Mouse (Mus musculus) forebrain, embryonic 14.5 days (tissue): ENCODE measurements around the gene Creb5. TPM values are rescaled to one million over a fixed set of nuclear protein-coding genes. Genes with fewer than 3 reads are reported as not detected.

Source experiments
- ATAC-seq: fragments of 200-750 bp; cut with Nextera tagmentation; 2 replicates; pipeline ENCODE4 v1.8.0; 2017; ENCODE audit warnings: mild to moderate bottlenecking, moderate library complexity
- DNase-seq: peaks from one replicate; pipeline ENCODE4 v3.0.0-alpha.2; 2015; ENCODE audit warnings: low spot score
- H3K27ac ChIP-seq: fragments of 300-500 bp; sonication (generic); 2 replicates; pipeline ENCODE4 v1.5.1; 2014; ENCODE audit warnings: low read depth, mild to moderate bottlenecking, control low read depth, low read length, moderate library complexity
- H3K27me3 ChIP-seq: fragments of 300-500 bp; sonication (generic); replicated peaks from 2 replicates; pipeline ENCODE4 v1.6.1; 2014; ENCODE audit warnings: low read length, control low read depth, mixed read lengths; ENCODE audit not compliant: control insufficient read depth, insufficient read depth
- H3K36me3 ChIP-seq: fragments of 300-500 bp; sonication (generic); 2 replicates; pipeline ENCODE4 v1.6.1; 2014; ENCODE audit warnings: low read length, control low read depth; ENCODE audit not compliant: control insufficient read depth, insufficient read depth
- H3K4me1 ChIP-seq: fragments of 300-500 bp; sonication (generic); 2 replicates; pipeline ENCODE4 v1.6.1; 2014; ENCODE audit warnings: antibody characterized with exemption, low read length, control low read depth; ENCODE audit not compliant: control insufficient read depth, insufficient read depth
- H3K4me2 ChIP-seq: fragments of 300-500 bp; sonication (generic); 2 replicates; pipeline ENCODE4 v1.6.1; 2014; ENCODE audit warnings: mild to moderate bottlenecking, control low read depth, low read length
- H3K4me3 ChIP-seq: fragments of 300-500 bp; sonication (generic); 2 replicates; pipeline ENCODE4 v1.5.1; 2014; ENCODE audit warnings: low read depth, low read length, control low read depth
- H3K9ac ChIP-seq: fragments of 300-500 bp; sonication (generic); 2 replicates; pipeline ENCODE4 v1.6.1; 2014; ENCODE audit warnings: mild to moderate bottlenecking, low read length, control low read depth, moderate library complexity
- H3K9me3 ChIP-seq: fragments of 300-500 bp; sonication (generic); replicated peaks from 2 replicates; pipeline ENCODE4 v1.6.1; 2016; ENCODE audit warnings: low read length, control low read depth, mixed read lengths; ENCODE audit not compliant: control insufficient read depth
- WGBS: fragments of 180-500 bp; shearing (Covaris S2); extraction: QIAGEN DNeasy Blood & Tissue Kit; methylation state at CpG from one replicate; pipeline ENCODE4 v1.1.7; 2014; 5-methylcytosine and 5-hydroxymethylcytosine counted together
- polyA plus RNA-seq: library from polyadenylated mRNA; unstranded; fragments of >200 nt; fragmentation: Nextera tagmentation; extraction: Ambion mirVana; gene quantifications from 2 replicates; pipeline ENCODE4 v1.2.1, GENCODE M21; 2014

The Creb5 gene
- polyA plus RNA-seq, 1 experiment from 2014 or later: 8.5 TPM

DNA sequence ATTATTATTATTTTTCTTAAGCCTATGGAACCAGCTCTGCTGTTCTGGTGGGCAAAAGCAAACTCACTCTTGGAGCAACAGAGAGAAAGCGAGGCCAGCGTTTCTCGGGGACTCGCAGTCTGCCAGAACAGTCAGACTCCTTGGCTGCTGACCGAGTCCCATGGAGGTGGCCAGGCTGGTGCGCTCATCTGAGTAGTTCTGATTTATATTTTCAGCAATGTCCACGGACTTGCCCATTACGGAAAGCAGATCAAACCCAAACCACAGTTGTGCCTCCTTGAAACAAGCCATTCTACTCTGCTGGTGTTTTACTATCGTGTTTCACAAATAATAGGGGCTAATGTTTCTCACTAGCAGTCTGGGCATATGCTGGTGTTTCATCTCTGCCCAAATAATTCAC is 408.1 kb downstream of the Creb5 start:
- peak; percentile 31 for DNase-seq

DNA sequence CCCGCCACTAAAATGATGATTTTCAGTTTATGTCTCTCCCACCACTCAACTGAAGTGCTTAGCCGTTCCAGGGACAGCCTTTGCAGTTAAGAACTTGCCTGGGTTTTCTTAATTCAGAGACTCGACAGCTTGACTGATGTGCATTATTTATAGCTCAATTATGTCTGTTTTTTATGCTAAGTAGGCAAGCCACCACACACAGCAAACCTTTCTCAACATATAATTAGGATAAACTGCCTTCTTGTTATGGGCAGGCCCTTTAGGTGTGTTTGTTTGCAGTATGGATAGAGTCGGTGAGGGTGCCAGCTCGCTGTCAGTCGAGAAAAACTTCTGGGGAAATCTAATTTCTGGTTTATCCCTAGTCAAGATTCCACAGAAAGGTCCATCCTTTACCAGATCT is 409.4 kb downstream of the Creb5 start:
- Histone ChIP-seq H3K9me3 (no peaks in the 10 kb centered on the region), H3K4me1 (peaks cover 20% of the 10 kb centered on the region), H3K27ac (peak overlapping the region; percentile 58; the same call in 1 of the 2 replicates), H3K36me3 (no peaks in the 10 kb centered on the region), H3K4me2 (no peak overlapping the region), H3K9ac (no peak overlapping the region), H3K4me3 (no peak overlapping the region), H3K27me3 (no peaks in the 10 kb centered on the region)
- DNase-seq (peak; percentile 73), ATAC-seq (peak; percentile 76)
- WGBS: 4% methylated on average over 6 of the region's 6 CpGs

More for the DNA sequence above, 408.1 kb downstream of the Creb5 start:
- Histone ChIP-seq H3K4me3 (no peak overlapping the region), H3K27ac (no peak overlapping the region), H3K36me3 (no peaks in the 10 kb centered on the region), H3K4me2 (no peak overlapping the region), H3K9ac (no peak overlapping the region), H3K9me3 (no peaks in the 10 kb centered on the region), H3K27me3 (no peaks in the 10 kb centered on the region), H3K4me1 (peaks cover 20% of the 10 kb centered on the region)
- no peak for ATAC-seq
- WGBS: 62% methylated on average over 9 of the region's 9 CpGs

DNA sequence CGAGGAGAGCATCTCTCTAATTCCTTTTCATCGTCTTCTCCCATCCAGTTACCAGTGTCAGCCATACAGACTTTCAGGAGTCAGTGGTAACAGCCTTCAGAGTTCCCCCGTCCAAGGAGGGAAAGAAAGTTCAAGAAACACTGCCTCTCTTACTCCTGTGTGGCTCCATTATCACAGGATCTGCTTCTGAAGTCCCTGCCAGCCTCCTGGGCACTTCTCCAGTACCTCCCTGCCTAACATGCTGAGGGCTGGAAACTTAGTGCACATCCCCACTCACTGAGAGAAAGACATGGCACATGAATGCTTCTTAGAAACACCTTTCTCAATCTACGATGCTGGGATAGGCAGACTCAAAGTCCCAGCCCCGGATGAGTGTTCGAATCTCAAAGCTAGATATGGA is 409.9 kb downstream of the Creb5 start:
- H3K27me3 ChIP-seq: no peaks in the 10 kb centered on the region
- DNase-seq (peak; percentile 67), ATAC-seq (peak; percentile 45)
- no peaks in the 10 kb centered on the region for H3K9me3 ChIP-seq
- no peak overlapping the region for H3K9ac ChIP-seq
- no peaks in the 10 kb centered on the region for H3K36me3 ChIP-seq
- H3K4me2 ChIP-seq: no peak overlapping the region
- H3K27ac ChIP-seq: peak overlapping the region; percentile 58; the same call in 1 of the 2 replicates
- WGBS: 44% methylated on average over 6 of the region's 6 CpGs
- peaks cover 20% of the 10 kb centered on the region for H3K4me1 ChIP-seq
- H3K4me3 ChIP-seq: no peak overlapping the region

DNA sequence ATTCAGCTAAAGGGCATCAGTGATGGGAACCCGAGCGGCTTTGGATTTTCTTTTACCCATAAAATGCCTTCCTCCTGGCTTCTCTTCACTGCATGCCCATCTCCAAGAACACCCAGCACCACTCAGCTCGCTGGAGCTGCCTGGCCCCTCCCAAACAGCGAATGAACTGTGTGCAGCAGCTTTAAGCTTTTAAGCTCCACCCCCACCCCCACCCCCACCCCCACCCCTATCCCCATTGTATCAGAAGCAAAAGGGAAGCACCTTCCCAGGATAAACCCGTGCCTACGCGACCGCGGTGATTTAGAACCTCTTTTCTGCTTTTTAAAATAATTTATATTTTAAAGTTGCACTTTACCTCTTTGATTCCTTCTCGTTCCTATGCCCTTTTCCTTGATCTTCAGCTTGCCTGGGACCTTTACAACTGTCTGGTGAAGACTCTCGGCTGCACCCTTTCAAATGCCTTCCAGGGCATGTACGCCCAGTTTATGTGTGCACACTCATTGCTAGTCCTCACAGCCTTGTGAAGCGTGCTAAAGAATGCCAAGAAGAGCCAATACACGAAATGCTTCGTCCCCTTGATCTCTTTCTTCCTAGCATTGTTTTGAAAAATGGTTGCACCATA is 411.2 kb downstream of the Creb5 start:
- H3K4me2 ChIP-seq: peak overlapping the region; percentile 32

GRCm38 (mm10) chr6:53704440-53704839 is 417.4 kb downstream of the Creb5 start:
- H3K27ac ChIP-seq: no peak overlapping the region
- H3K4me3 ChIP-seq: no peak overlapping the region
- H3K9me3 ChIP-seq: no peaks in the 10 kb centered on the region
- no peaks in the 10 kb centered on the region; the same call in 1 of the 2 replicates for H3K4me1 ChIP-seq
- no peak overlapping the region for H3K9ac ChIP-seq
- H3K36me3 ChIP-seq: no peaks in the 10 kb centered on the region
- WGBS: 61% methylated on average over 2 of the region's 2 CpGs
- no peak for ATAC-seq
- H3K27me3 ChIP-seq: no peaks in the 10 kb centered on the region
- no peak overlapping the region for H3K4me2 ChIP-seq
- no peak for DNase-seq

More for the DNA sequence above, 411.2 kb downstream of the Creb5 start:
- Histone ChIP-seq H3K36me3 (no peaks in the 10 kb centered on the region), H3K9me3 (no peaks in the 10 kb centered on the region), H3K27ac (no peak overlapping the region), H3K4me1 (peaks cover 20% of the 10 kb centered on the region), H3K9ac (no peak overlapping the region), H3K27me3 (no peaks in the 10 kb centered on the region), H3K4me3 (no peak overlapping the region)
- peak; percentile 82 for ATAC-seq
- DNase-seq: peak; percentile 71
- 4% methylated on average over 15 of the region's 15 CpGs for WGBS

DNA sequence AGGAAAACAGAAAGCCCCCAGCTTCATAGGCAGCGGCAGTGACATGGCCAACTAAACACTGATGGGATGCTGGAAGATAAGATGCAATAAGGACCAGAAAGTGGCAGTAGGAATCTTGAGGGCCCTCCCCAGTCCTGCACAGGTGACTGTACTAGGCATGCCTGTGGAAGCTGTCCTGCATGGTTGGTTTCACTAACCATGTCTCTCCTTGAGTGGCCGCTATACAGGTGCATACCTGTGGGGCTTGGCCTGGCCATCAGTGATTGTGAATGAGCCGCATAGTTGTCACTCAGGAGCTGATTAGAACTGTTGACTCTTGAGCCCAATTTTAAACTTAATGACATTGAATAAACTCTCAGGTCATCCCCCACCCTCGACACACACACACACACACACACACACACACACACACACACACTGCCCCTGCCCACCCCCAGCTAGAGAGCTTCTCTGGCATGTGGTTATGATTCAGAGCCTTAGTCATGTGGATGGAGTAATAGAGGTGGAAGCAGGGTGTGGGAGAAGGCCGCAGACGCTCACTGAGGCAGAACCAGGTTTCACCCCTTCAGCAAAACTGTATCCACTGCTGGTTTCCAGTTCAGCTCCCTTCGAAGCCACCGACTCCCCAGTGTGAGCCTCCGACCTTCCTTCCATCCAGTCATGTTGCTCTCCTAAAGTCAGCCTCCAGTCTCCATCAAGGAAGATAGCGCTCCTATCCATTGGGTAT is 419.7 kb downstream of the Creb5 start:
- Histone ChIP-seq H3K9ac (no peak overlapping the region), H3K4me3 (no peak overlapping the region), H3K4me1 (peaks cover 6% of the 10 kb centered on the region; the same call in 1 of the 2 replicates), H3K27ac (no peak overlapping the region), H3K4me2 (no peak overlapping the region), H3K36me3 (no peaks in the 10 kb centered on the region), H3K9me3 (no peaks in the 10 kb centered on the region), H3K27me3 (no peaks in the 10 kb centered on the region)
- ATAC-seq (no peak), DNase-seq (no peak)
- WGBS: 91% methylated on average over 10 of the region's 10 CpGs

- Histone ChIP-seq H3K4me3 (no peak overlapping the region), H3K4me1 (peaks cover 6% of the 10 kb centered on the region; the same call in 1 of the 2 replicates), H3K9ac (no peak overlapping the region), H3K27ac (no peak overlapping the region), H3K36me3 (no peaks in the 10 kb centered on the region), H3K27me3 (no peaks in the 10 kb centered on the region), H3K9me3 (no peaks in the 10 kb centered on the region), H3K4me2 (no peak overlapping the region)
- 78% methylated on average over 5 of the region's 5 CpGs for WGBS
- DNase-seq: no peak
- ATAC-seq: no peak
Measured at GRCm38 (mm10) chr6:53707795-53708194, 420.7 kb downstream of the Creb5 start.

GRCm38 (mm10) chr6:53709694-53710442 is 422.8 kb downstream of the Creb5 start:
- Histone ChIP-seq H3K4me1 (peaks cover 6% of the 10 kb centered on the region; the same call in 1 of the 2 replicates), H3K4me2 (no peak overlapping the region), H3K4me3 (no peak overlapping the region), H3K27me3 (no peaks in the 10 kb centered on the region), H3K36me3 (no peaks in the 10 kb centered on the region), H3K9ac (no peak overlapping the region), H3K27ac (no peak overlapping the region), H3K9me3 (no peaks in the 10 kb centered on the region)
- no peak for DNase-seq
- 57% methylated on average over 14 of the region's 14 CpGs for WGBS
- ATAC-seq: no peak
